Mouse (Mus musculus): ENCODE data around the gene Myt1l.

Myt1l gene

GRCm38 (mm10) chr12:29528031-29528771 lies at the start of gene Myt1l:
Gene Myt1l, plus strand, starts transcription at chr12:29528384.
- in situ Hi-C loops (cut with MseI, MboI), result no loop called here

DNA sequence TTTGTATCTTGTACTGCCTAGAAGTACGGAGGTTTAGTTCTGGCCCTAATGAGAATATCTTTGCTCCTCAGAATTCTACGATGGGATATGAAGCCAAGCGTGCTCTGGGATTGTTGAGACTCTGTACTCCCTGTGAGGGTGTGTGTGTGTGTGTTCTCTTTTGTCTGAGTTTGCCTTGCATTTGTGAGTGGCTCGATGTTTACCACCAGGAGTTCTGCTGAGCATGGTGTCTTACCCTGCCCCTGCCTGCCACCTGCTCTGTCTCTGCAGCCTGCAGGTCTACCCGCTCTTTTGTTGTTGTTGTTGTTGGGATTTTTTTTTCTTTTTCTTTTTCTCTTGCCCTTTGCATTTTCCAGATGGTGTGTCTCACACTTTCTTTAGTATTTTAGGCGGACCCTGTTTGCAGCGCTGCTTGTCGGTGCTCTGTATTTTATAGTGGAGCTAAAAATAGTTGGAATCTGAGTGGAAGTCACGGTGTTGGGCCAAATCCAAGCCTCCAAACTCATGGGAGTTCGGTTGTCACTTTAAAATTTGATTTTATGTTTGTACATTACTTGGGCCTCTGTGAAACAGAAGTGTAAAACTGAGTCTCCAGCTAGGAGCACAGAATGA lies 41.7 kb upstream of the Myt1l start:
- in situ Hi-C loops (cut with MseI, MboI), result no loop called here

GRCm38 (mm10) chr12:29526236-29526644 lies 1.9 kb upstream of the Myt1l start:
- in situ Hi-C loops (cut with MseI, MboI), result no loop called here

GRCm38 (mm10) chr12:29527048-29527761 lies 979 bp upstream of the Myt1l start:
- in situ Hi-C loops (cut with MseI, MboI), result no loop called here

GRCm38 (mm10) chr12:29530241-29530725 lies 2.1 kb downstream of the Myt1l start:
- in situ Hi-C loops (cut with MseI, MboI), result no loop called here

GRCm38 (mm10) chr12:29530823-29531222 lies 2.6 kb downstream of the Myt1l start:
- in situ Hi-C loops (cut with MseI, MboI), result no loop called here

GRCm38 (mm10) chr12:29533071-29533876 lies 5.1 kb downstream of the Myt1l start:
- in situ Hi-C loops (cut with MseI, MboI), result no loop called here

- in situ Hi-C loops (cut with MseI, MboI), result no loop called here
Measured at GRCm38 (mm10) chr12:29534326-29534725, 6.1 kb downstream of the Myt1l start.

DNA sequence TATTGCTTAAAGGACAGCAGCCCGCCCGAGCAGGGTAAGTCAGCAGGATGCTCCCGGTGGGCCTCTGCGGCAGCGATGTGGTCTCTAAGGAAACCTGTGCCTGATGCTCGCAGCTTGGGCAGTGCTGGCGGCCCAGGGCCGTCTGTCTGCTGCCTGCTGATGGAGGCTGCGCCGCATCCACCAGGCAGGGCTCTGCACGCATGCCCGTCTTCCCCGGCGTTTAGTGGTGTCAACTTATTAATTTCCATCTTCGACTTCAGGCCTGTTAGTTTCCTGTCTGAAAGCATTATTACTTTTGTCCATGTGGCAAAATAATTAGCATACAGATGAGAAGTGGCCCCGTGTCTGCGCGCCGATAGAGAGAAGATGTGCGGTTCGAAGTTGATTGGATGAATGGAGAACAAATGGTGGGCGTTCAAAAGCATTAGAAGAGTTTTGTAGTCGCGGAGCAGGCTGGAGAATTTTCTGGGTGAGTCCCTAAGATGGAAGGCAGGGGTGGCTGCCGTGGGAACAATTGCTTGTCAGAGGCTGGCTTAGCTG lies 6.6 kb downstream of the Myt1l start:
- in situ Hi-C loops (cut with MseI, MboI), result no loop called here

DNA sequence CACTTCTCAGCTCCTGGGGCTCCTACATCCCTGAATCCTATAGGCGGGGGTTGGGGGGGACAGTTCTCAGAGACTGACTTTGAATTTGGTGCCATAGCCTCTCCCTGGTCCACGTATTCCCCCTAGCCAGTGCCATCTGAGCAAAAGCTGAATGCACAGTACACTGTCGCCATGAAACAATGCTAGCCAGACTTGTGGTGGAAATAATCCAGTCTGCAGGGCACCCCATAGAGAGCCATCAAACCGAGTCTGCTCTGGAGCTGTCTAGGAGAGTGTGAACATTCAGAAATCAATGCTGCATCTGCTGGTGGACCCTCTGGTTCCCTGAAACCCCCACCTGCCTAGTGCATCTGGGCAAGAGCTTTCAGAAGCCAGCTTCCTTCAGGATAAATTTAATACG lies 9.7 kb downstream of the Myt1l start:
- in situ Hi-C loops (cut with MseI, MboI), result no loop called here

DNA sequence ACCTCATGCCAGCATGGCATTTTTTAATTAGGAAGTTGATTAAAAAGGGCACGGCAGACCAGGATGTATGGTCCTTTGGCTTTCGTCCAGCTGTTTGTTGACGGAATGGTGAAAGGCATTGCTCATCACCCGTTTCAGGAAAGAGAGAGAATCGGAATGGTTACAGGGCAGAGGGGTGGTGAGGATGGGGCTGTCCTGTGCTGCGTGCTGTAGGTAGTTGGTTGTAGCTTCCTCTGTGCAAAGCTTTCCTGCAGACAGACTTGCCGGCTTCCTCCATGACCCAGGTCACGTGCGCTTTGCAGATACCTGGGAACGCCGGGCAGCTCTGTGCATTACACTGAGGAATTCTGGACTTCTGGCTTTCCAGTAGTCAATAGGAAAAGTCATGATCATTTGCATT lies 10.3 kb downstream of the Myt1l start:
- in situ Hi-C loops (cut with MseI, MboI), result no loop called here

- in situ Hi-C loops (cut with MseI, MboI), result no loop called here
Measured at GRCm38 (mm10) chr12:29539106-29539505, 10.9 kb downstream of the Myt1l start.

DNA sequence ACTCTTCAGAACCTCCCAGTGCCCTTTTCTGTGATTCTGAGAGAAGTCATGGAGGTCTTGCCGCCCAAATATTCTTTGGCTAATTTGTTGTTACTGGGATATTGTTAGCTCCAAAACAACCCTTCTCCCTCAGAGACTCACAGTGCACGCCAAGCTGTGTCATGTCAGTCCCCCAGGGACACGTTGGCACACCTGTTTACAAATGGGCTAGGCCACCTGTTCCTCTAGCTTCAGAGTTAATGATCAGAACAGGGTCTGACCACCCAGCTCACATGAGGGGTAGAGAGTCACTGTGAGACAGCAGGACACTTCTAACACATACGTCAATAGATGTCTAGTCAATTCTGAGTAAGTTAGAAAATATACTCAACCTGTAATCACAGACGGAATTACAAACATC lies 12.6 kb downstream of the Myt1l start:
- in situ Hi-C loops (cut with MseI, MboI), result no loop called here

DNA sequence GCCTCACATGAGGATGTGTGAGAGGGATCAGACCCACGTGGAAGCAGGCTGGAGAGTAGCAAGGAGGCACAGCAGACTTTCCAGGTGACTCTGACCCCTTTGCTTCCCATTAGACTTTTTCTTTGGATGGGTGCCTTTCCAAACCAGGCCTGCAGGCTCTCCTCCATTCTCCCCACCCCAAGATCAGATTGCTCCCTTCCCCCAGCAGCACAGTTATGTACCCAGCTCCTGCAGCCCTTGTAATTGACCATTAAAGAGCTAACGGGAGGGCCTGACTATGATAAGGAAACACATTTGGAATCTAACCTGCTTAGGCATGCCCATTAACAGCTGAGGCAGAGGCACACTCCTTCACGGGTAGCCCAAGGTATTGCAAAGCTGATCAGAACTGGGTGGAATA lies 17.9 kb downstream of the Myt1l start:
- in situ Hi-C loops (cut with MseI, MboI), result no loop called here

- in situ Hi-C loops (cut with MseI, MboI), result no loop called here
Measured at GRCm38 (mm10) chr12:29547112-29547511, 18.9 kb downstream of the Myt1l start.

- in situ Hi-C loops (cut with MseI, MboI), result no loop called here
Measured at GRCm38 (mm10) chr12:29547755-29548154, 19.6 kb downstream of the Myt1l start.

GRCm38 (mm10) chr12:29553138-29553537 lies 25.0 kb downstream of the Myt1l start:
- in situ Hi-C loops (cut with MseI, MboI), result no loop called here

DNA sequence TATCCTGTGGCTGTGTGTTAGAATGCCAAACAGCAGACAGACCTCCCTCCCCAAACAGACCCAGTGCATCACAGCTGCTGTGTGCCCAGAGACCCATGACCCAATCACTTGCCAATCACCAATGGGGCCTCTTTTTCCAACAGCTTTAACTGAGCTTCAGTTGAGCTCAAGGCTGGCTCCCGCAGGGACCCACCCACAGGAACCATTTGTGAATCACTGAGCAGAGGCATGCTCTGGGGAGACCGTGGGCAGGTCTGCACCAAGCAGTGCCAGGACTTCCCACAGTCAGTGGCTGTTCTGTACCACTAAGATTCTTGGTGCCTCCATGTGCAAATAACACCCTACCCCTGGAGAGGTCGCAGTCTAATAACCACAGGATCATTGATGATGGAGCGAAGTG lies 27.5 kb downstream of the Myt1l start:
- in situ Hi-C loops (cut with MseI, MboI), result no loop called here

GRCm38 (mm10) chr12:29556408-29556807 lies 28.2 kb downstream of the Myt1l start:
- in situ Hi-C loops (cut with MseI, MboI), result no loop called here

DNA sequence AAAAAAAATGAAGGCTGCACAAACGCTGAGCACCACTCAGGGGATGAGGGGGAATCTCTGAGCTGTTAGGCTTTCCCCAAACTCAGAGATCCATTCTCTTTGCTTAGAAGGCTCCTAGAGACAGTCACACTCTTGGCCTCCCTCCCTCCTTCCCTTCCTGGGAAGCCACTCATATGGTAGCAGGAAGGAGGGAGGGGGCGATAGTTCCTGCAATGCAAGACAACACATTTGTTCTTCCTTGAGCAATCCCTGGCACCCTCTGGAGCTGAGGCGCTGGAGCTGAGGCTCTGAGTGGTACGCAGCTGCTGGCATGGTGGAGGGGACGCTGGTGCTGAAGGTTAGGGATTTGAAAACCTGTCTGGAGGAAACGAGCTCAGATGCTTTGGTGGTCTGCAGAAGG lies 28.7 kb downstream of the Myt1l start:
- in situ Hi-C loops (cut with MseI, MboI), result no loop called here

- in situ Hi-C loops (cut with MseI, MboI), result no loop called here
Measured at GRCm38 (mm10) chr12:29559769-29560168, 31.6 kb downstream of the Myt1l start.

- in situ Hi-C loops (cut with MseI, MboI), result no loop called here
Measured at GRCm38 (mm10) chr12:29561222-29561621, 33.0 kb downstream of the Myt1l start.

Data from mouse trophoblast stem cell (cell line).